Mouse (Mus musculus): Measurements from ENCODE around the gene Mettl6.

The Mettl6 gene

GRCm38 (mm10) chr14:31431789-31432330, 63.0 kb downstream of the Mettl6 start:
- DNase-seq: peak; percentile 56

GRCm38 (mm10) chr14:31429004-31429395, 65.8 kb downstream of the Mettl6 start:
- DNase-seq: no peak

- DNase-seq: peak; percentile 89
Observed at GRCm38 (mm10) chr14:31428211-31429003, 66.4 kb downstream of the Mettl6 start.

All from kidney, postnatal 10 days (tissue).